Mouse (Mus musculus): ENCODE measurements around the gene Zcchc10.
A peak's percentile ranks its signal among the peaks of the same experiment; 100 is the strongest.
"Not testable (repeated sequence)": the region's sequence is repeated elsewhere in the genome, so short reads cannot be mapped to it uniquely, and the experiment has no call there.

GRCm38 (mm10) chr11:53290187-53290586 is 34.3 kb upstream of the Zcchc10 start:
- not testable (repeated sequence) for TF ChIP-seq ZC3H11A (IDR thresholded peaks at IDR 0.05; ENCODE audit: borderline replicate concordance, low read depth, low read length); HCFC1 (IDR thresholded peaks at IDR 0.05; ENCODE audit: borderline replicate concordance, insufficient read depth, low read length)
- TF ChIP-seq ZNF384 (IDR thresholded peaks at IDR 0.05; ENCODE audit: low read depth, low read length) = peak; percentile 68

Measured in ES-E14 (cell line).